Mouse (Mus musculus) kidney, adult 2 months (tissue): ENCODE results near the gene Itgb5.

Experiments
- CTCF ChIP-seq: fragments of 200-500 bp; conservative IDR thresholded peaks from 2 replicates; pipeline ENCODE4 v1.5.1; 2011; ENCODE audit warnings: low read depth, mild to moderate bottlenecking, control low read depth, low read length, moderate library complexity, mixed read lengths; ENCODE audit not compliant: insufficient read depth, insufficient read length
- POLR2A ChIP-seq: fragments of 200-500 bp; IDR thresholded peaks from one replicate; pipeline ENCODE4 v1.6.1; 2011; ENCODE audit warnings: low read depth, low read length, control low read depth

GRCm38 (mm10) chr16:33950386-33950785, 120.9 kb downstream of the Itgb5 start:
- TF ChIP-seq POLR2A: no peak
- TF ChIP-seq CTCF: 0 out of 2 replicates have a peak, but pooled peaks have one; percentile 10
